Mouse (Mus musculus) left cerebral cortex, postnatal 25 days (tissue): ENCODE measurements at regions not wholly inside any gene's neighbourhood (a gene's known extent, or its start where the extent isn't known, plus 50 kb on each side); places are given as distances from the start of the nearest gene placed in this dataset.
"Not testable (repeated sequence)": the region's sequence is repeated elsewhere in the genome, so short reads cannot be mapped to it uniquely, and the experiment has no call there.

Source experiments
- DNase-seq, 2 experiments: peaks; one replicate each; pipeline ENCODE4 v3.0.0; 2022; ENCODE audit warnings: low spot score in 2 of 2, mixed read lengths in 1 of 2
- intact Hi-C: fragments of 180-260 bp; cut with DNase I; formaldehyde crosslinking; loops from one replicate; pipeline ENCODE4 v1.15.1; 2025

GRCm38 (mm10) chr7:137619286-137619789 lies 181.9 kb downstream of the Glrx3 start:
- DNase-seq: no peak
- intact Hi-C loops: no loop called here

DNA sequence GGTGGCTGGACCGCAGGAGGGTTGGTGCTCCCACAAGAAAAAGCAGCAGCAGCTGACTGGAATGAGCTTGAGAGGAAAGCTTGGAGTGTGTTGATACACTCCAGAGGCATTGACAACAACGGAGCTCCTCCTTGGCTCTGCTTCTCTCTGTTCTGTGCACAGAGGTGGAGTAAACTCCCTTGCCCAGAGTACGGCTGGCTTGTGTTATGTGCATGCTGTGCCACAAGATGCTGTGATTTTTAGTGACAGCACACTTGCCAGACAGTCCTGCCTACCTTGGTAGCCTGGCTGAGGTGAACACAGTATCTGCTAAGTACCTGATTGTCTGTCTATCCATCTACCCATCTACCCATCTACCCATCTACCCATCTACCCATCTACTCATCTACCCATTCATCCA lies 190.9 kb downstream of the Glrx3 start:
- intact Hi-C loops: no loop called here
- no peak for DNase-seq

- DNase-seq: peak; percentile 42 to 61
- intact Hi-C loops: no loop called here
Observed at GRCm38 (mm10) chr7:137629540-137629939, 192.1 kb downstream of the Glrx3 start.

- intact Hi-C loops: no loop called here
- DNase-seq: no peak
Observed at GRCm38 (mm10) chr7:137648621-137649020, 211.2 kb downstream of the Glrx3 start.

- DNase-seq: no peak
- intact Hi-C loops: no loop called here
Observed at GRCm38 (mm10) chr7:137649650-137650049, 212.2 kb downstream of the Glrx3 start.

DNA sequence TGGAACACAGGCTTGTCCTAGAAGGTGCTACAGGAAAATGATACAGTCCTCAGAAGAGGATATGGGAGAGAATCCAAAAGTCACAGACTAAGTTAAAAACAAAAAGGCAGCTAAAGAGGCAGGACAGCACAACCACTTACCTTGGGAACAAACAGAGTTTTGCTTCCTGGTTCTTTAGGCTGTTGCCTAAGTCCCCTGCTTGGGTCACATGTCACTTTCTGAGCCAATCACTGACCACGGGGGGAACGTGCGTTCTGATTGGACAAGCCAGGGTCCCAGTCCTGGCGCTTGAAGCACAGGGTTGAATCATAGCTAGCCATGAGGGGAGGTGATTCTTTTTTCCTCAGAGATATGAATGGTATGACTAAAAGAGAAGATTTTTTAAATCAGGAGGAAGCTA lies 216.4 kb downstream of the Glrx3 start:
- intact Hi-C loops: no loop called here
- DNase-seq: no peak

DNA sequence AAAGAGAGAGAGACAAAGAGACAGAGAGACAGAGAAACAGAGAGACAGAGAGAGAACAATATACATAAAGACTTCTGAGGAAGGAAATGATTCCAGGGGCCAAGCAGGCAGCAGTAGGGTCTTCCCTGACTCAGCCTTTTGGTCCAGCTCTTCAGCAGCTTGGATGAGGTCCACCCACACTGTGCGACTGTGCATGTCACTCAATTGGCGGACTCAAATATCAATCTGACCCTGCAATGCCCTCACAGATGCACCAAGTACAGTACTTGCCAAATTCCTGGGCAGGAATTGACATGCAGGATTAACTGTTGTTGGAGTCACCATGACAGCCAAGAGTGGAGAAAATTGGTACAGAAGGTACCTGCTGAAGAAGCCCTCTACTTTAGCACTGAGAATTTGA lies 229.8 kb downstream of the Glrx3 start:
- DNase-seq: no peak
- intact Hi-C loops: no loop called here

DNA sequence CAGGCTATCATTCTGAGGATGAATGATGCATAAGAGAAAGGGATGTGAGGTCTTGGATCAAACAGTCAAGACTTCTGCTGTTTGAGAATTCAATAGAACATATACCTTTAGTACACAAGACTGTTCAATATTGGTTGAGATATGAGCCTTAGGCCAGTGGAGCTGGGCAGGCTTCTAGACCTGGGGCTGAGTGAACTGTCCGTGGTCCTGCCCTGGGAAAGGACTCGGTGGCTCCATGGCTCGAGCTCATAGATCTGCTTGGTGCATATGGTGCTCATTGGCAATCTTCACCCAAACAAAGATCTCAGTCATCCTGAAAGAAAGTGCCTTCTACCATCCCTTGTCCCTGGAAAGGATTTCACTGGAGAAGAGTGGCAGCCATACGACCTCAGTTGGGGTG lies 233.7 kb downstream of the Glrx3 start:
- intact Hi-C loops: no loop called here
- no peak for DNase-seq

- peak; percentile 20 to 87 for DNase-seq
- intact Hi-C loops: no loop called here
Observed at GRCm38 (mm10) chr7:137674596-137674995, 237.2 kb downstream of the Glrx3 start.

DNA sequence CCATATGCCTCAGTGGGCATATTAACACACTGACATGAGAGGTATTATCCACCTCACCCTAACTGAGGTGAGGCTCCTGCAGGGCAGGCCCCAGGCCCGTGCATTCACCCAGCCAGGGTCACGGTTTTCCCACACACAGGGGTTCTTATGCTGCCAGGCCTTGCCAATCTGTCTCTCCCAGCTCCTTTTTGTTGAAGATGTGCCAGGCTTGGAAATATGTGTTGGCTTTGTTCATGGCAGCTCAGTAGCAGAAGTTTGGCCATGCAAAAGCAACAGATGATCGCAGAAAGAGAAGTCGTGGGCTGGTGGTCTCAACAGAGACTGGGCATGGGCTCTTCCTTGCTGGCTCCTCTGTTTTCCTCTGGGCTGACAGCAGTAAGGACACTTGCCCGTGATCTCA lies 238.0 kb downstream of the Glrx3 start:
- peak in 1 of 2 experiments; percentile 34 for DNase-seq
- intact Hi-C loops: no loop called here

DNA sequence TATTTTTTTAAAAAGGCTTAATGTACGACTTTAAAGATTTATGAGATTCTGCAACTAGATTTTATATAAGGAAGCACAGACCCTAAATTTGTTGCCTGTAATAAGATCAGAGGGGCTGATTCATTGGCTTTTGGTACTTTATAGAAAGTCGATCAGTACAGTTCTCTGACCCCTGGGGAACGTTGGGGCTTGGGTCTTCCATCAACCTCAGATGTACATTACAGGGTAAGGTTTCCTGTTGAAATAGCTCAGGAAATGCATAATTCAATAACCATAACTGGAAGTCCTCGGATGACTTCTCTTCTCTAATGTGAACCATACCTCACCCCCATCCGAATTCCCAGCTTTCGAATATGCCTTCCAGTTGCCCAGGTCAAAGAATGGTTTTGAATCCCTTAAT lies 247.4 kb downstream of the Glrx3 start:
- no peak for DNase-seq
- intact Hi-C loops: no loop called here

- no peak for DNase-seq
- intact Hi-C loops: no loop called here
Observed at GRCm38 (mm10) chr7:137685320-137685719, 247.9 kb downstream of the Glrx3 start.

GRCm38 (mm10) chr7:137696831-137697230 lies 259.4 kb downstream of the Glrx3 start:
- DNase-seq: no peak
- intact Hi-C loops: no loop called here

- DNase-seq, intact Hi-C loops: not testable (repeated sequence)
Observed at GRCm38 (mm10) chr7:137698501-137698900, 261.1 kb downstream of the Glrx3 start.

DNA sequence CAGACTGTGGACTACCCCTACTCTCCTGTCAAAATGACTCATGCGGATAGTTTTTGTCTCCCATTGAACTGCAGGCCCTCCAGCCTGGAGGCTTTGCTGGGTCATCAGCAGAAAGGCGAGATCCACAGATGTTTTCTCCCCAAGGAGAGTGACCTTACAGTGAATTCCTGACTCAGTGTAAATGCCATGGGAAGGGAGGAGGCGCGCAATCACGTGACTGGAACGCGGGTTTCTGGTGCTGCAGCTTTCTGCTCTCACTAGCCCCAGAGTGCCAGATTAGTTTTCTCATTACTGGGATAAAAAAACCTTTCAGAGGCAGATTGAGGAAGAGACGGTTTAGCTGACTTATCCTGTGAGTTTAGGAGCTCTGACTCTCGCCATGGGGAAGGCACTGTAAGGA lies 275.4 kb downstream of the Glrx3 start:
- intact Hi-C loops: no loop called here
- DNase-seq: no peak

GRCm38 (mm10) chr7:137713856-137714255 lies 276.4 kb downstream of the Glrx3 start:
- intact Hi-C loops: no loop called here
- no peak for DNase-seq

GRCm38 (mm10) chr7:137714318-137714962 lies 277.0 kb downstream of the Glrx3 start:
- peak; percentile 3 to 18 for DNase-seq
- intact Hi-C loops: no loop called here

DNA sequence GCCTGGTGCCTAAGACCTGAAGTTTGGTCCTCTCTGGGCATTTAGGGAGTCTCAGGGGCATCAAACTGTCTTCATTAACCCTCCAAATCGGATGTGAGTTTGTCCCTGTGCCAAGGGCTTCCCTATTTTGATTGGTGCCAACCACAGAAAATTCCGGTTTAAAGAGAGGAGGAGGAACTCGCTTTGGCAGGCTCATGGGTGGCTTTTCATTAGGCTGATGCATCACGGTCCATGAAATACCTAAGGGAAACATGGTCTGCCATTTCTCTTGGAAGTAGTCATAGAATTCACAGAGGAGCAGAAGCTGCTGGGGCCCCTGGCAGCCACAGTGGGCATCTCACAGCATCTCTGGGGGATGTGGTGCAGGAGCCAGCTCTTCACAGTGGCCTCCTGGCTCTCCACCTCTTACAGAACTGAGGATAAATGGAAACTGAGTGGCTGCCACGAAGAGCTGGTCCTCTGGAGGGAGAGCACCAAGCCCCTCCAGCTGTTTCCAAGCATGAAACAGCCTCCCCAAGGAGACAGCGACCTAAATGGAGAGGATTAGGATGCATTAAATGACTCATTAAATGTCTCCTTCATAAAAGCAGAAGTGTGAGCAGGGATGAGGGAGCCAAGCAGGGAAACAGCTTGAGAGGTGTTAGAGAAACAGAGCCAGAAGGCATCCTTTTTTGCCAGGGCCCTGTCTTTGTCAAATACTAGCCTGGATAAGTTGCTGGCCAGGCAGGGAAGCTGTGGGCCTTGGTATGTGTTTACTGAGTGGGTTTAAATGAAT lies 277.9 kb downstream of the Glrx3 start:
- intact Hi-C loops: no loop called here
- DNase-seq: peak; percentile 12 to 80

GRCm38 (mm10) chr7:137723361-137724040 lies 286.1 kb downstream of the Glrx3 start:
- intact Hi-C loops: no loop called here
- no peak for DNase-seq

DNA sequence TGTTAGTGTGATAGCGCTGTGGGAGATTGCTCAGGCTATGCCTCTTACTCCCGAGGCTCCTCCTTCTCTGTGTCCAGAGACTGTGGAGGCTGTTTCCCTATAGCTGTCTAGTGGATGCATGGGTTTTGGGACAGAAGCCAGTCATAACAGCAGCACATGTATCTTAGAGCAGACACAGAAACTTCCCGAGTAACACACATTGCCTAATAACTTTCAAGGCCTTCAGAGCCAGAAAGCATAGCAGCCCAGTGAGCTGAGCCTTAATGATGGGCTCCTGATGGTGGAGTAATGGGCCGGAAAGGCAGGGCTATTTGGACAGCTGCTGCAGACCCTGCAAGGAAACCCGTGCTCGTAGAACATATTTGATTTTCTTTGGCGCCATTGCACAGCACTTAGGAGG lies 288.6 kb downstream of the Glrx3 start:
- DNase-seq: no peak
- intact Hi-C loops: no loop called here
